Mouse (Mus musculus): ENCODE results near the gene Fbxl12. TPM values are rescaled to one million over a fixed set of nuclear protein-coding genes. Genes with fewer than 3 reads are reported as not detected.

The Fbxl12 gene
- polyA plus RNA-seq, 1 experiment from 2014 or later, result 19.0 TPM

- WGBS, result 83% methylated on average over 5 of the region's 5 CpGs
- ATAC-seq, result no peak
These were observed 32.6 kb downstream of the Fbxl12 start for GRCm38 (mm10) chr9:20611976-20612375.

GRCm38 (mm10) chr9:20609831-20610464 lies 34.6 kb downstream of the Fbxl12 start:
- no peak overlapping the region for H3K4me3 ChIP-seq (replicated peaks)
- H3K9me3 ChIP-seq, result 0 out of 2 replicates have a peak, but pooled peaks cover 3% of the 10 kb centered on the region
- H3K9ac ChIP-seq (replicated peaks), result no peak overlapping the region
- H3K4me2 ChIP-seq (replicated peaks), result no peak overlapping the region
- H3K27me3 ChIP-seq, result no peaks in the 10 kb centered on the region
- no peak for ATAC-seq
- H3K36me3 ChIP-seq, result peaks cover 11% of the 10 kb centered on the region
- peaks cover 13% of the 10 kb centered on the region for H3K4me1 ChIP-seq (replicated peaks)
- WGBS, result 88% methylated on average over 5 of the region's 5 CpGs
- H3K27ac ChIP-seq, result no peak overlapping the region

More at GRCm38 (mm10) chr9:20611976-20612375, 32.6 kb downstream of the Fbxl12 start:
- peaks cover 3% of the 10 kb centered on the region; the same call in 1 of the 2 replicates for H3K4me1 ChIP-seq (replicated peaks)
- H3K36me3 ChIP-seq, result peaks cover 11% of the 10 kb centered on the region
- no peak overlapping the region for H3K27ac ChIP-seq
- no peak overlapping the region for H3K4me2 ChIP-seq (replicated peaks)
- H3K4me3 ChIP-seq (replicated peaks), result no peak overlapping the region
- no peaks in the 10 kb centered on the region for H3K27me3 ChIP-seq
- H3K9ac ChIP-seq (replicated peaks), result no peak overlapping the region
- H3K9me3 ChIP-seq, result 0 out of 2 replicates have a peak, but pooled peaks cover 3% of the 10 kb centered on the region

DNA sequence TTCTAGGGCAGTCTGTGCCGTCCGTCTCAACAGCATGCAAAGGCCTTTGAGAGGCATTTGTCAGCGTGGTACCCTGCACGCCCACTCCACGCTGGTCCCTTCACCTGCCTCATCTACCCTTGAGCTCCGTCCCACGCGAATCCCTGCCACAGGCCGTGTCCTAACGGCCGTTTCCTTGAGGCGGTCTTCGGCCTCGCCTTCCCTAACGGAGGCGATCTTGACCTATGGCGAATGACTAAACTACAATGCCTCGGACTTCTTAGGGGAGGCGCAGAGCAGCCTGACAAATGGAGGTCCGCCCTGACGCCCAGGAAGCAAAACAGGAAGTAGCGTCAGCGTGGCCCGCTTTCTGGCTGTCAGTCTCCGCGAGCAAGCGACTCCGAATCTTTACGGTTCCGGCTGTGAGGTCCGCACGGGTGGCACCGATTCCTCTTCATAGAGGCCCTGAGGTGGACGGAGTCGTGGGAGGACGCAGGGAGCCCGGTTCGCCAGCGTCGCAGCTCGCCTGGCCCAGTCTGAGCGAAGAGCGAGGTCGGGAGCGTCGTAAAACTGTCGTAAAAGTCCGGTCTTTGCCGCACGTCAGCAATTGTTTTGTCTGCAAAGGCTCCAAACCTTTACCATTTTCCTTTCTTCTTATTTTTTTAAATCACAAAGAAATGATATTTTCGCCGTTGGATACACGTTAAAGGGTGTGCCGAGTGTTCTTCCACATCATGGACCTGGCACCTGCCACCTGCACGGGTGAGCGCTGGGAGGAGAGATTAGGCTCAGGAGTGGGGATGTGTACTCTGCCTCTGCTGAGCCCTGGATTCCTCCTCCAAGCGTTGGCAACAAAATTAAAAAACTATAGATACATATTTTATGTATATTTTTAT lies 37.2 kb downstream of the Fbxl12 start:
- Histone ChIP-seq H3K9me3 (0 out of 2 replicates have a peak, but pooled peaks cover 3% of the 10 kb centered on the region), H3K4me1 (replicated peaks) (peaks cover 13% of the 10 kb centered on the region), H3K27me3 (no peaks in the 10 kb centered on the region), H3K9ac (replicated peaks) (peak overlapping the region; percentile 73), H3K4me3 (replicated peaks) (peak overlapping the region; percentile 52), H3K27ac (peak overlapping the region; percentile 97), H3K4me2 (replicated peaks) (peak overlapping the region; percentile 69), H3K36me3 (peaks cover 18% of the 10 kb centered on the region)
- WGBS, result under 1% methylated on average over 57 of the region's 57 CpGs
- ATAC-seq, result peak; percentile 92

DNA sequence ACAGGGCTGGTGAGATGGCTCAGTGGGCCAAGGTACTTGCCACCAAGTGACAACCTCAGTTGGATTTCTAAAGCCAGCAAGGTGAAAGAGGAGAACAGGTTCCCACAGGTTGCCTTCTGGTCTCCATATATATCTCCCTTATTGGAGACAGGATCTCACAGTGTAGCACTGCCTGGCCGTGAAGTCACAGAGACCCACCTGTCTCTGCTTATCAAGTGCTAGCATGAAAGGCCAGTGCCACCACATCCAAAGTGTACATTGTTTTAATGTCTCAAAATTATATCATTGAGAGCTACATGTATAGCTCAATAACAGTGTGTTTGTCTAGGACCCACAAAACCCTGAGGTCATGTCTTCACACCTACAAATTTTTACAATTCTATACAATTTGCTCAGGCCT lies 38.3 kb downstream of the Fbxl12 start:
- 0 out of 2 replicates have a peak, but pooled peaks cover 3% of the 10 kb centered on the region for H3K9me3 ChIP-seq
- no peak for ATAC-seq
- peaks cover 23% of the 10 kb centered on the region for H3K36me3 ChIP-seq
- H3K27ac ChIP-seq, result peak overlapping the region; percentile 97
- H3K27me3 ChIP-seq, result no peaks in the 10 kb centered on the region
- H3K4me1 ChIP-seq (replicated peaks), result peaks cover 13% of the 10 kb centered on the region
- WGBS, result 100% methylated on average over 1 of the region's 1 CpGs
- H3K4me3 ChIP-seq (replicated peaks), result peak overlapping the region; percentile 52; the same call in 1 of the 2 replicates
- H3K4me2 ChIP-seq (replicated peaks), result peak overlapping the region; percentile 69
- H3K9ac ChIP-seq (replicated peaks), result peak overlapping the region; percentile 73

DNA sequence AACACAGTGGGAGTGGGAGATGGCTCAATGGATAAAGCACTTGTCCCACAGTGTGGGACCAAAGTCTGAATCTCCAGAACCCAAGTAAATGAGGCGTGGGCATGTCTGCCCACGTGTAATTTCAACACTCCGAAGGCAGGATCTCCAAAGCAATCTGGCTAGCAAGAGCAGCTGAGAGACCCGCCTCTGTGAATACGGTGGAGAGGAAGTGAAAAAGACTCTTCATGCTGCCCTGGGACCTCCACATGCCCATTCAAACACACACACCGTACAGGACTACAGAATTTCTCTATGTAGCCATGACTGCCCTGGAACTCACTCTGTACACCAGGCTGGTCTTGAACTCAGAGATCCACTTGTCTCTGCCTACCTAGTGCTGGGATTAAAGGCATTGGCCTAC lies 43.3 kb downstream of the Fbxl12 start:
- H3K27me3 ChIP-seq, result no peaks in the 10 kb centered on the region

DNA sequence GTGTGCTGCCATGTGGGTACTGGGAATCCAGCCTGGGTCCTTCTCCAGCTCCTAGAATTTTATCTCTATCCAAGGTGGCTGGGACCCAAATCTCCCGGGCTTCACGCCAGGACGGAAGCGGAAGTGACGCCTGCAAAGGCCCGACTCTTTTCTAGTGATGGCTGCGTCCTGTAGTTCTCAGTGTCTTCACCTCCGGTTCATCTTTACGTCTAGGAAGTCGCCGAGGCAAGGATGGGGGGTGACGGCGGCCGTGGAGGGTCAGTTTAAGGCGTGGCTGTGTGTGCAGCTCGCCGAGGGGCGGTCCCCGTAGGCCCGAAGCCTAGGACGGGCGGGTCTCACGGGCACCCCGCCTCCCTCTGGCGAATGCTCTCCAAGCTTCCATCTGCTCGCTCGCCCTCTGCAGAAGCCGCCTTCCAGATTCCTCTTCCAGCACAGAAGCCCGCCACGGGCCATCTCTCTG lies 63.4 kb downstream of the Fbxl12 start, which contains the start of gene Zfp846:
TSS of gene Zfp846 (plus strand) at position 117 of the 460 bp plus-strand sequence.
- peak within 1 kb of the TSS; percentile 93 for H3K27ac ChIP-seq
- no peaks in the 10 kb centered on the region for H3K9me3 ChIP-seq
- peak within 1 kb of the TSS; percentile 64 for H3K4me3 ChIP-seq (replicated peaks)
- H3K9ac ChIP-seq (replicated peaks), result peak within 1 kb of the TSS; percentile 81
- peak within 1 kb of the TSS; percentile 64 for H3K4me2 ChIP-seq (replicated peaks)
- peak; percentile 99 for ATAC-seq
- H3K27me3 ChIP-seq, result peaks cover 28% of the 10 kb centered on the region
- WGBS, result under 1% methylated on average over 30 of the region's 30 CpGs
- H3K4me1 ChIP-seq (replicated peaks), result peaks cover 15% of the 10 kb centered on the region
- H3K36me3 ChIP-seq, result peaks cover 12% of the 10 kb centered on the region

More for the DNA sequence above, 43.3 kb downstream of the Fbxl12 start:
- no peak for ATAC-seq
- H3K9me3 ChIP-seq, result no peaks in the 10 kb centered on the region
- H3K4me3 ChIP-seq (replicated peaks), result no peak overlapping the region
- no peak overlapping the region for H3K9ac ChIP-seq (replicated peaks)
- no peak overlapping the region for H3K27ac ChIP-seq
- peaks cover 30% of the 10 kb centered on the region for H3K36me3 ChIP-seq
- H3K4me1 ChIP-seq (replicated peaks), result peaks cover 2% of the 10 kb centered on the region
- no peak overlapping the region for H3K4me2 ChIP-seq (replicated peaks)
- WGBS, result 83% methylated on average over 6 of the region's 6 CpGs

DNA sequence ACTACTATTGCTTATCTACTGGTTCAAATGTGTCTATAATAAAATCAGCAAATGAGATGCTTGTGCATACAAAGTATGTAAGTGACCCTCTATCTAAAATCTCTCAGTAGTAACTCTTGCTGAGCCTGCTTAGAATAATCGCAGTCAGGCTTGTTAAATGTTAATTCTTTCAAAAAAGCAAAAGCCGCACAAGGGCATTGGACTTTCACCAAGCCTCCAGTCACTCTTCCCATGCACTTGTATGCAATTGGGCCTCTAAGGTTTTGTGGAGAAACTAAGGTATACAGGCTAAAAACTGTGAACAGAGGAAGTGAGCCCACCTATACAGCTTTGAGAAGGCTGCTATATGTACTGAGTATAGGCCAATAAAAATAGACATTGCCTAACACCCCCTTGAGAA lies 68.0 kb downstream of the Fbxl12 start:
- peaks cover 50% of the 10 kb centered on the region for H3K27me3 ChIP-seq
- H3K27ac ChIP-seq, result no peak overlapping the region
- no peak overlapping the region for H3K4me3 ChIP-seq (replicated peaks)
- H3K9me3 ChIP-seq, result no peaks in the 10 kb centered on the region
- no peaks in the 10 kb centered on the region for H3K4me1 ChIP-seq (replicated peaks)
- H3K9ac ChIP-seq (replicated peaks), result no peak overlapping the region
- no peak for ATAC-seq
- H3K4me2 ChIP-seq (replicated peaks), result no peak overlapping the region
- WGBS, result 83% methylated on average over 2 of the region's 2 CpGs
- no peaks in the 10 kb centered on the region for H3K36me3 ChIP-seq

DNA sequence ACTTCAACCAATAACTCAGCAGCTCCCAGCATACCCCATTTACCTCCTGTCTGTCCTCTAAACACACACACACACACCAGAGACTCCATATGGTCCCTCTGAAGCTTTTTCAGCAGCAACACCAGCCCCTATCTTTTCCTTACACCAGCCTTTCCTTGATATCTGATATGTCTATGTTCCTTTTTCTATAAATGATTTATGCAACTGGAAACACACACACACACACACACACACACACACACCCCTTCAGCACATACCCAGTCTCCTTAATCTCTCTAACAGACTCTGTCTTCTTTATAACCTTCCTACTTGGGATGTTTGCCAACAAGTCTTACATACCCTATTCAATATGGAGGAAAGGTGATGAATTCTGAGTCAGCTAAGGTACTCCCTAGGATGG lies 73.5 kb downstream of the Fbxl12 start:
- H3K27me3 ChIP-seq, result peaks cover 22% of the 10 kb centered on the region; the same call in 1 of the 2 replicates

More for the DNA sequence above, 73.5 kb downstream of the Fbxl12 start:
- Histone ChIP-seq H3K9me3 (no peaks in the 10 kb centered on the region), H3K36me3 (no peaks in the 10 kb centered on the region), H3K27ac (no peak overlapping the region), H3K4me3 (replicated peaks) (no peak overlapping the region), H3K4me2 (replicated peaks) (no peak overlapping the region), H3K9ac (replicated peaks) (no peak overlapping the region), H3K4me1 (replicated peaks) (no peaks in the 10 kb centered on the region)
- ATAC-seq, result no peak

Other genes with a start within 250 kb of the Fbxl12 start
- gene Zfp26, start 184.6 kb downstream of the Fbxl12 start, polyA plus RNA-seq (2015; fragmentation: Nextera tagmentation; extraction: Ambion mirVana), result 17.5 and 20.1 TPM in 2 replicates
- 33.1 and 35.4 TPM in 2 replicates for gene Zfp426, start 152.0 kb downstream of the Fbxl12 start, polyA plus RNA-seq (2015; fragmentation: Nextera tagmentation; extraction: Ambion mirVana)
- gene Zfp266, start 123.3 kb downstream of the Fbxl12 start, polyA plus RNA-seq (2015; fragmentation: Nextera tagmentation; extraction: Ambion mirVana), result 143 and 151 TPM in 2 replicates
- gene Zfp846, start 63.5 kb downstream of the Fbxl12 start, polyA plus RNA-seq (2015; fragmentation: Nextera tagmentation; extraction: Ambion mirVana), result 47.1 and 50.1 TPM in 2 replicates
- gene Ubl5, start 1.9 kb downstream of the Fbxl12 start, polyA plus RNA-seq (2015; fragmentation: Nextera tagmentation; extraction: Ambion mirVana), result 541 and 558 TPM in 2 replicates
- 62.0 and 63.2 TPM in 2 replicates for gene Pin1, start 7.3 kb upstream of the Fbxl12 start, polyA plus RNA-seq (2015; fragmentation: Nextera tagmentation; extraction: Ambion mirVana)
- gene Olfm2, start 101.6 kb upstream of the Fbxl12 start, polyA plus RNA-seq (2015; fragmentation: Nextera tagmentation; extraction: Ambion mirVana), result 92.0 and 96.7 TPM in 2 replicates
- 0.32 and 0.35 TPM in 2 replicates for gene Col5a3, start 170.3 kb upstream of the Fbxl12 start, polyA plus RNA-seq (2015; fragmentation: Nextera tagmentation; extraction: Ambion mirVana)
- not detected in 2 replicates for gene Rdh8, start 173.7 kb upstream of the Fbxl12 start, polyA plus RNA-seq (2015; fragmentation: Nextera tagmentation; extraction: Ambion mirVana)
- 0.94 and 1.1 TPM in 2 replicates for gene A230050P20Rik, start 223.9 kb upstream of the Fbxl12 start, polyA plus RNA-seq (2015; fragmentation: Nextera tagmentation; extraction: Ambion mirVana)
- gene Angptl6, start 235.0 kb upstream of the Fbxl12 start, polyA plus RNA-seq (2015; fragmentation: Nextera tagmentation; extraction: Ambion mirVana), result 8.0 and 10.4 TPM in 2 replicates
- gene Ppan, start 243.4 kb upstream of the Fbxl12 start, polyA plus RNA-seq (2015; fragmentation: Nextera tagmentation; extraction: Ambion mirVana), result 49.2 and 49.5 TPM in 2 replicates